Mouse (Mus musculus) gastrocnemius, postnatal 14 days (tissue): ENCODE measurements around the gene Zfp341. TPM values are rescaled to one million over a fixed set of nuclear protein-coding genes. Genes with fewer than 3 reads are reported as not detected.

Experiments used
- DNase-seq: peaks from one replicate; pipeline ENCODE4 v3.0.0; 2021; ENCODE audit warnings: mixed read lengths
- intact Hi-C: fragments of 180-260 bp; cut with DNase I; formaldehyde crosslinking; loops from one replicate; pipeline ENCODE4 v1.15.1; 2025; ENCODE audit warnings: low total_unique reads
- long read RNA-seq, 2 experiments: library from polyadenylated mRNA; stranded (forward); transcript quantifications; one replicate each; pipeline ENCODE4 v2.0.0; 2021
- total RNA-seq, 2 experiments: library from RNA; stranded (reverse); gene quantifications; 2 replicates each; pipeline ENCODE4 v1.2.3; 2021

The Zfp341 gene
- total RNA-seq: 1 to 10 TPM; 1.8 to 1.9 TPM
- long read RNA-seq, experiment 1: 0 reads
- long read RNA-seq, experiment 2: 0 reads

DNA sequence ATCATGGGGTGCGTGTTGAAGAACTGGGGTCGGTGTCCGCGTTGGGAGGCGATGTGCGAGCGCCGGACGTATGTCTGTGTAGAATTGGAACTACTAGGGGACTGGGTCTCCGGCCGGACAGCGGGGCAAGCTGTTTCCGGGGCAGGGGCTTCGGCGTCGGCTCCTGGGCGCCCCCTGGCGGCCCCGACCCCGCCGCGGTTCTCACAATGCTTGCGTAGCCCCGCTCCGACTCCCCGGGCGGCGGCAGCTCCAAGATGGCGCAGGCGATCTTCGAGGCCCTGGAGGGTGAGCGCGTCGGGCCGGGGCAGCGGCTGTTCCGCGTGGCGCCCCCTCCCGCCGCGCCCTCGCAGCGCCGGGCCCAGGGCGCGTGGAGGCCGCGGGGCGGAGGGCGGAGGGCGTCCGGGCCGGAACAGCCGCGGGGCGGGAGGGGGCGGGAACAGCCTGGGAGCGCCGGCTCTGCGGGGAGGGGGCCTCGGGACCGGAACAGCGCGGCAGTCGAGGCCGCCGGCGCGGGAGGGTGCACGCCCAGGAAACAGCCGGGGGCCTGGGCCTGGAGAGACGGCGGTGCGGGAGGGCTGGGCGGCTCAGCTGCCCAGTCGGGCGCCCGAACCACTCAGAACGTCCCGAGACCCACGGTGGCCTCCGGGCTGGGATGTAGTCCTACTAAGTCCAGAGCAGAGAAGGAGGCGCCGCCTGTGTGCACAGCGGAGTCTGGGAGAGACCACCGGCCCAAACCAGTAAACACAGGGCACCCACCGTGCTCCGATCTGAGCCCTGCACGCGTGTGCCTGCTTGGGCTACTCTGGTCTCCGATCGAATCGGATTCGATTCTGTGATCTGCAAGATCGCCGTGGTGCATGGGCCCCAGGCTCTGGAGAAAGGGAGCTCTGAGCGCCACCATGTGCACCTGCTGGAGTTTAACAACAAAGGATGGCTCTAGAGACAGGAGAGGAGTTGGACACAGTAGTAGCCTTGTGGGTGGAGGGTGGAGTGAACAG, at the start of gene Zfp341, which contains the start of gene 4930519P11Rik:
Zfp341 (plus strand) TSS at position 180 of the 998 bp plus-strand sequence.
4930519P11Rik (minus strand) TSS at position 320 of the 998 bp plus-strand sequence.
- intact Hi-C loops: loop anchor here (5.0 kb wide), 1 partner anchor 61 kb away; the partner anchor contains the start of gene Actl10
- DNase-seq: peak; percentile 92

DNA sequence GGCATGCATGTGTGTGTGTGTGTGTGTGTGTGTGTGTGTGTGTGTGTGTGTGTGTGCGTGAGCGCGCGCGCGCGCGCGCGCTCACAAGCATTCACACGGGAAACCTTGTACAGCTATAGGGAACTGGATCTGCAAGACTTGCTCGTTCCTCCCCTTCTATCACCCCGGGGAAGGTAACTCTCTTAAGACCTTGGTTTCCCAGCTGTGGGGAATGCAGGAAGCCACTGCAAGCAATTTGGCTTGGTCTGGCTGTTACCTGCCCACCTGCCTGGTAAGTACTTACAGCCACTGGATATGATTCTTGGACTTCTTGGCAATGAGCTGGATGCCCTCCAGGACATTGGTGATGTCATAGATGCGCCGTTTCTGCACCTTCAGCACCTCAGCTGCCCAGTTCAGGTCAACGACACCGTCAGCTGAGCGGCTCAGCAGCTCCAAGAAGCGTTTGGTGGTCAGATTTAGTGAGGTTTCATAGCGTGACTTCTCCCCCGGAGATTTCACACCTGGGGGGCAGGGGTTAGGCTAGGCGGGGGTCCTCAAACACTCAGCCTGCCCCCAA, 49.4 kb upstream of the Zfp341 start:
- intact Hi-C loops: no loop called here
- no peak for DNase-seq

DNA sequence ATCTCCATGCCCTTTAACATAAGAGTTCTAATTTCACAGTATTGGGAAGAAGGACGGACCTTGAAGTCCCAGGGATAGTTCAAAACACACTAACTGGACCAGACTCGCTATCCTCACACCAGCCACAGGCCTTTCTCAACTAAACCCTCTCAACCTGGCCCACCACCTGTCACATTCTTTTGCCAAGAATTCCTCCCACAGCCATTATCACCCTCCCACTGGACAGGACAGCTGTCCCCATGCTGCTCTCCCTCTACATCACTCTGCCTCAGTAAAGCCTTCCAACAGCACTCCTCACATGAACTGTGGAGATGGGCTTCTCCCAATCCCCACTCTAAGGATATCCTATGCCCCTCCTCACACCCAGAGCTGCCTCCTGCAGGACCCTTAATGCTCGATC, 47.5 kb upstream of the Zfp341 start:
- intact Hi-C loops: no loop called here
- DNase-seq: no peak

DNA sequence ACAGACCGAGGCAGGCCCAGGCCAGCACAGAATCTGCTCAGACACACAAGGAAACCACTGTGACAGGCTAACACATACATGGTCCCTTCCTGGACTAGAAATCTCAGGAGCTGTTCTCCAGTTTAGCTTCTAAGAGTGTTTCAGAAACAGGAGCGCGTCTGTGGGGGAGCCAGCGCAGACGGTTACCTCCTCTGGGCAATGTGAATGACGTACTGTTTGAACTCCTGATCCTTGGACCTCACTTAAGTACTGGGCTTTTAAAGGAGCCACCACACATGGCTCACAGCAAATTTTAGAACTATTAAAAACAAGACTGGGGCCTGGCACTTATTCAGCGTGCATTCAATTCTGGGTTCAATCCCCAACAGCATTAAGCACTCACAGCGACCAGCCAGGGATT, 46.5 kb upstream of the Zfp341 start:
- DNase-seq: no peak
- intact Hi-C loops: no loop called here

DNA sequence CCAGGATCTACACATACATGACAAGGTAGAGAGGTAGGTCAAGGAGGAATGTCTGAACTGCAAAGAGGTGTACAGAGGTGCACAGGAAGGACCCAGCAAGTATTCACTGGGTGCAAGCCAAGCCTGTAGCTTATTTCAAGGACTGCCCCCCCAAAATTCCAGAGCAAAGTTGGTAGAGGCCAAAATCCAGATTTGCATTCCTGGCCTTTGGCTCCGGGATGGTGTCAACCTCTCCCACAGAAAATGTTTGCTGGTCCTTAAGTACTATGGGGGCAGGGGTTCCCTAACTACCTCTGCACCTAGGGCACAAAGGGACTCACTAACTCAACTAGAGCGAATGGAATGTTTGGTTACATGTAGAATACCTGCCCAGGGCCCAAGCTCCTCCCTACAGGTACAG, 45.3 kb upstream of the Zfp341 start:
- no peak for DNase-seq
- intact Hi-C loops: no loop called here

DNA sequence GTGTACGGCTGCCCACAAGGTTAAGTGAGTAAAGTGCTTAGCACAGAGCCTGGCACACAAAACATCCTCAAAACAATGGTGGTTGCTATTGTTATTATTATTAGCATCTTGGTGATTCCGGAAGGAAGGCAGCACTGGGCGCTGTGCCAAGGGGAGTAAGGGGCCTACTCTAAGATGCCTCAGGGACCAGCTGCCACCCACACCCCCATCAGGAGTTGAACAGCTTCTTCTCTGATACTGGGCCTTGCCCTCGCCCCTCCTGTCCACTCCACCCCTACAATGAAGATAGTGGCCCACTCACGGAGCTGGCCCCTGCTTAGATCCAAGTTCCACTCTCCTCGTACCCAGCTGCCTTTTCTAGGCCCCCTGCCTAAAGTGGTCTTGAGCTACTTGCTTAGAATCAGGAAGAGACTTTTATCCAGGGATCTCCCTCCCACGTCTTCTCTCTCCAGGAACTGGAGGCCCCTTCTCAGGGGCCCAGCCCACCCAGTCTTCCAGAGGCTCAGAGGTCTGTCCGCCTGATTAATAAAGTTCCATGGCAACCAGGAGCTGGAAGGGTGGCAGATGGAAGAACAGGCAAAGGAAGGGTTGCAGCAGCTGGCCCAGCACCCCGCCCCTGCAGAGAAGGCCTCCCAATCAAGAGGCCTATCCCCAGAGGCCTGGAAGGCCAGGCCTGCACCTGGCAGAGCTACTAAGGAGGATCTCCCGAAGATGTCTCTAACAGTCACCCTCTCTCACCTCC, 44.6 kb upstream of the Zfp341 start:
- intact Hi-C loops: no loop called here
- peak; percentile 41 for DNase-seq

DNA sequence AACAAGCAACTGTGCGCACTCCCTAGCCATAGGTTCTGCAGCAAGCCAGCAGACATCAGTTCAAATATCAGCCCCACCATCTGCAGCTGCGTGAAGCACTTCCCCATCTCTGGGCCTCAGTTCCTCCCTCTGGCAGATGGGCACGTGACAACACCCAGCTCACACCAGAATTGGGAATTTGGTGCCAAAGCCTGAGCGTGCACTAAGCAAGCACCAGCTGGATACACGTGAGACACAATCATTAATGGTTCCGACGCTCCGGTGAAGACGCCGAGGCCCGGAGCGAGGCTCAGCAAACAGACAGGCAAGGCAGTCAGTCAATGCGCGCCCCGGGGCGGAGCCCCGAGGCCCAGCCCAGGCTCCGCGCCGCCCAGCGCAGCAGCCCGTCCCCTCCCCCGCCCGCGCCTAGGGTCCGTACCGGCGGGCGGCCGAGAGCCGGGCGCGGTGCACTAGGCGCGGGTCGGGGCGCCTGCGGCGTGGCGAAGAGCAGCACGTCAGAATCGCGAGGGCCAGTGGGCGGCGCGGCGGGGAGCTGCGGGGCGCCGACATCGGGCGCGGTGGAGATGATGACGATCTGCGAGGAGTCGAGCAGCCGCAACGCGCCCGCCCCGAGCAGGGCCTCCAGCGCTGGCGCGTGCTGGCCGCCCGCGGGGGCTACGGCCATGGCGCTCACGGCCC, 43.9 kb upstream of the Zfp341 start:
- intact Hi-C loops: no loop called here
- DNase-seq: peak; percentile 76

DNA sequence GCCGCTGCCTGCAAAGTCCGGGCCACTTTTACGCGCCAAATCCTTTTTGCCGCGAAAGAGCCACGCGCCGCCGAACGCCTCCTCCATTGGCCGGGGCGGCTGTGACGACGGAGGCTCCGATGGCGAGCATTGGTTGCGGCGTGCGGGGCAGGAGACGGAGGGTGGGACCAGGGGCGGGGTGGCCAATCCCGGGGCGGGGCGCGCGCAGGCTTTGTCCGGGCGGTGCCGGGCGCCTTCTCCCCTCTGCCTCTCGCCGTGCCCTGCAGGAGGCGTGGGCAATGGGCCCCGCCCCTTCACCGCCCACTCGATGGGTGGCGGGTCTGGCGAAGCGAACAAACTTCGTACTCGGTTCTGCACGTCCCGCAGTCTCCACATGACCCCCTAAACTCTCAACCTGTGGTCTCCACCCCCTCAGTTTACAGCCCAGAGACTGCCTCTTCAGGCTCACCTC, 43.2 kb upstream of the Zfp341 start, which contains the start of gene E2f1:
E2f1 (minus strand) TSS at position 57 of the 451 bp plus-strand sequence.
- intact Hi-C loops: no loop called here

DNA sequence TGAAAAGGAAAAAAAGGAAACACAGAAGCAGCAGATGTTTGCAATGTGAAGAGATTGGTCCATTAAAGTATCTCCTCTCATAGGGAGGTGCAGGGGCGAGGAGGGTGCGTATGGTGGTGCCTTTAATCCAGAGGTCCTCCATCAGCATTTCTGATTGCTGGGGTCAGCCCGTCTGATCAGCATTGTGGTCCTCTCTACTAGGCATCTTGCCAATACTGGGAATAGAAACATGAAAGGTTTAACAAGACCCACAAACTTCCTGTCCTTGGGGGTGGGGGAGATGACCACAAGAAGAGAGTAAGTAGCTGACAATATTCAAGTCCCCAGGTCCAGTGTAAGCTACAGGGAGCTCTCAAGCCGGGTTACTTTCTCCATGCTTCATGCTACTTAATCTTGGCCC, 42.4 kb upstream of the Zfp341 start:
- intact Hi-C loops: no loop called here
- no peak for DNase-seq

More for the DNA sequence above, 43.2 kb upstream of the Zfp341 start, which contains the start of gene E2f1:
- peak; percentile 98 for DNase-seq

DNA sequence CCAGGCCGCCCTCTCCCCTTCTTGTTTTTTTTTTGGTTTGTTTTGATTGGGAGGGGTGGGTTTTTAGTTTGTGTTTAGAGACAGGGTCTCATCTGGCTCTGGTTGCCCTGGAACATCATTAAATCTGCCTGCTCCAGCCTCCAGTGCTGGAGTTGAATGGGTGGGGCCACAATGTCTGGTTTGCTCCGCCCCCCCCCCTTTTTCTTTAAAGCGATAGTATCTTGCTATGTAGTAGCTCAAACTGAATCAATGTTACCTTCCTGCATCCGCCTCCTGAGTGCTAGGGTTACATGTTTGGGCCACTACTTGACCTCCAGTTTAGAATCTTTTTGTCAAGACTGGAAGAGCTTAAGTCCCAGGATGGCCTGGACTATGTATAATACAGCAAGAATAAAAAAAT, 41.8 kb upstream of the Zfp341 start:
- intact Hi-C loops: no loop called here
- DNase-seq: no peak

DNA sequence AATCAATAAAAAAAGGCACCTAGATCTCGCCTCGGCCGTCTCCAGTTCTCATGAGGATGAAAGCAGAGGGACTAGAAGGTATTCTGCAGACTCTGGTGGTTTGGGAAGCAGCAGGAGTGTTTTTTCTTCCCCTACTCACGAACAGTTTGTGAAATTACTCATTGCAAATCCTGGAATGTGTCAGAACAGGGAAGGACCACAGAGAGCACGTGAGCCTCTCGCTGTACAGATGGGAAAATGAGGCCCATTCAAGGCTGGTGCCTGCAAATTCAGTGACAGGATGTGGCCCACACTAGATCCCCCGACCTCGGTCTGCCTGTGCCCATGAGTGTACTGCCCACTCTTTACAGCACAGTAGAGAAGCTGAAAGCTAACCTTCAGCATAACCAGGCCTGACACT, 41.1 kb upstream of the Zfp341 start:
- intact Hi-C loops: no loop called here

DNA sequence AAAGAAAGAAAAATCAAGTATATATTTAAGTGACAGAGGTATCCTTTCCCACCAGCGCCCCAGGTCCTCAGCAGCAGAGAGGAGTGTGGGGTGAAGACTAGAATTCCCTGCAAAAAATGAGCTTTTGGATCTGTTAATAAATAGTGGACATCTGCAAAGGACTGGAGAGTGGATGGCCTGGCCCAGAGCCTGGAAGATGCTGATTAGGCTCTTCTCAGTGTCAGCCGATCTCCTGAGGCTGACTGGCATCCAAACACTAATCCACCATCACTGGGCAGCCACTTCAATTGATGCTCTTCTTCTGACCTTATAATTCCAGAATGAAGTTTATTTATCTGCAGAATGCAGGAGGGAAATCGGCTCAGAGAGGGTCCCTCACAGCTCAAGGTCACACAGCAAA, 40.1 kb upstream of the Zfp341 start:
- intact Hi-C loops: no loop called here
- no peak for DNase-seq

More for the DNA sequence above, 41.1 kb upstream of the Zfp341 start:
- no peak for DNase-seq

DNA sequence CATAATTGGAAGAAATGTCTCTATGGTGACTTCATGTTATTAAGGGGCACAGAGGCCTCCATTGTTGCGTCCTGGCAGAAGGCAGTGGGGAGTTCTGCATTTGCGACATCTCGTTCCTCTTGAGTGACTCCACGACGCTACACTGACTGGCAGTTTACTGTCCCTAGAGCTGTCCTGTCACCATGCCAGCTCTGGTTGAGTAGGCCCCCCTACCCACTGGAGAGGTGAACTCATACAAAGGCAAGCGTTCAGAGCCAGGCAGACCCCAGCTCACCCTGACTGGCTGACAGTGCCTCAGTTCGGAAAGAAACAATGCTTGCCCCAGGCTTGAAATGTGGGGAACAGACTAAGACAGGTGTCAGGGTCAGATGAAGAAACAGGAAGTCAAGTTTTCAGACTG, 38.8 kb upstream of the Zfp341 start:
- DNase-seq: no peak
- intact Hi-C loops: no loop called here

DNA sequence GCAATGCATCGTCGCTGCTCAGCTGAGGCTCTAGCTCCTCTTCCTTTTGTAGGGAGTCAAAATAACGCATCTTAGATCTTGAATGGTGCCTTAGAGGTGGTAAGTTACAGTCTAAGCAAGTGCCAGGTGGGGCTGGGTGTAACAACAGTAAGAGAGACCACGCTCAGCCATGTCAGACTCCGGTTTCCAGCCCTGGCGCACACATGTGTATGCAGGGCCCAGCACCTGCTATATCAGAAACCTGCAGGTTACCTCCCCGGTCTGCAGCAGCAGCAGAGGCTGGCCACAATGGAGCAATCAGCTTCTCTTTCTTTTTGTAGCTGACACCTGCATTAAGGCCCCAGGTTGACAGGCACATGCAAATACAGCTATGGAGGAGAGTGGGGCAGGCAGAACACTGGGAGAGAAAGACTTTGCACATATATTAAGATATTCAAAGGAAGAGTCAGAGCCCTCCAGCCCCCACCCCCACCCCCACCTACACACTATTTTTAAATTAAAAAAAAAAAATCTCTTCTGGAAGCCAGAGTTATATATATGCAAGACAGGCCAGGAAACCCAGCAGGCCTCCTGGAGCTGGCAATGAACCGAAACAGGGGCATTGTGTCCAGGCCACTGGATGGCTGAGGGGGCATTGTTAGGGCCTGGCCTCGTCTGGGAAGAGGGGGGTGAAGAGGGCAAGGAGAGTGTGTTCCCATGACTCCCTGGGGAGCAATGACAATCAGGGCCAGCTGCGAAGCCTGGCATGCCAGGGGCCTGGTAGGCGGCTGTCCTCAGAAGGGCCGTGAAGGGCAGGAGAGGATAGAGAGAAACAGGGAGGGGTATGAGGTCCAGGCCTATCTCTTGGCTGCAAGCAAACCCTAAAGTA, 36.0 kb upstream of the Zfp341 start:
- intact Hi-C loops: no loop called here
- DNase-seq: no peak

DNA sequence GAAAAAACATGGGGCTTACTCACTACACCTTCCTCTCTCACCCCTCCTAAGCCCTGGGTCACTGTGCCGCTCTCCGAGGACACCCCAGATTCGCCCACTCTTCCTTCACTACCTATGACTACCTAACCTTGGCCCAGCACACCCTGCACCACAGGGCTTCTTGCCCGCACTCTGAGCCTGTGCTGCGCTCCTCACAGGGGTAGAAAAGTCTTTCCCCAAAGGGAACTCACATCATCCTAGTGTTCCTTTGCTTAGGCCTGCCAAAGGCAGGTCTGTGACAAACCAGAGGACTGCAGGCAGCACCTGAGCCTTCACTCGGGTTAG, 35.4 kb upstream of the Zfp341 start:
- intact Hi-C loops: no loop called here
- no peak for DNase-seq

DNA sequence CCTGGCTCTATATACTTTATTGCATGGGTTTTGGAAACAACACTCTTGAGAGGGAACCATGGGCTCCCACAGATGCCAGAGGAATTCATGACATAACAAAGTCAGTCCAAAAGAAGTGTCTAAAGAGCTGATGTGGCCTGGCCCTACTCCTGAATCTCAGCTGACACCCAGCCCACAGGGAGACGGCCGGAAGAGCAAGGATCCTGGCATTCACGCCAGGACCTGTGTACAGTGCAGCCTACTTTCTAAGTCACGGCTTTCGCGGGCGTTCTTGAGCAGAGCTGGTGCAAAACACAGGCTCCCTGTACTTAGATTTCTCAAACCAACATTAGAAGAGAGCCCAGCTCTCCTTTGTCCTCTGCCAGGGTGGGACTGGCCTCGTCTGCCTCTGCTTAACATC, 32.5 kb upstream of the Zfp341 start:
- intact Hi-C loops: no loop called here
- DNase-seq: peak; percentile 73

DNA sequence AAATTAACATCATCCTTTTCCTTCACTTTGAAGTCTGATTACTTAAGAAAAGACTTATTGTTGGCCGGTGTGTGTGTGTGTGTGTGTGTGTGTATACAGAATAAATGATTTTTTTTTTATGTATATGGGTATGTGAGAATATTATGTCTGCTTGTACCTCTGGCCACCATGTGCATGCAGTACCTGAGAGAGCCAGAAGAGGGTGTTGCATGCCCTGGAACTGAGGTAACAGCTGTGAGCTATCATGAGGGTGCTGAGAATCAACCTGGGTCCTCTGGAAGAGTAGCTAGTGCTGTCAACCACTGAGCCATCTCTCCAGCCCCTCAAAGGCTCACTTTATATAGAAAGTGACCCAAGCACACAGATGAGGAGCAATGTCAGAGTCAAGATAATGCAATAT, 31.7 kb upstream of the Zfp341 start:
- DNase-seq: no peak
- intact Hi-C loops: no loop called here
